Mouse (Mus musculus) thymus, postnatal 0 days (tissue): ENCODE measurements around the gene Tprkb. TPM values are rescaled to one million over a fixed set of nuclear protein-coding genes. Genes with fewer than 3 reads are reported as not detected.
"Not testable (repeated sequence)": the region's sequence is repeated elsewhere in the genome, so short reads cannot be mapped to it uniquely, and the experiment has no call there.

Experiments used
- DNase-seq: peaks from one replicate; pipeline ENCODE4 v3.0.0-alpha.2; 2015; ENCODE audit warnings: low spot score
- polyA plus RNA-seq: library from polyadenylated mRNA; unstranded; fragments of >200 nt; fragmentation: Nextera tagmentation; extraction: Ambion mirVana; gene quantifications from 2 replicates; pipeline ENCODE4 v1.2.1, GENCODE M21; 2015

Tprkb gene
- polyA plus RNA-seq: 33.6 and 44.3 TPM in 2 replicates

DNA sequence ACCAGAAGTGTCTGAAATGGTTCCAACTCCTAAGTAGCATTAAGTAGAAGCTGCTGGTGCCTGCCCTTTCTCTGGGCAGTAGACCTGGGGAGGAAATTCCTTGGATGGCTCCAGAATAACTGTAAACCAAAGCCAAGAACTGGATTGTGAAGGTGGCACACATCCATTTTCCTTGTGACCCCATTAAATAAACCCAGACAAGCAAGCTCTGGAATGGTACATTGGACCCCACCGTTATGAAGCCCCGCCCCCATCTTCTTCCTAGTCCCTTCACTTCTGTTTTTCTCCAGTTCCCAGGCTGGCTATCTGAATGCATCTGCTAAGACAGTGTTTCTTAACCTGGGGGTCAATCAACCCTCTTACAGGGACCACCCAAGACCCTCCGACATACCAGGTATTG lies at the start of gene Tprkb:
Tprkb (plus strand) TSS at position 279 of the 400 bp plus-strand sequence.
- DNase-seq: no peak

DNA sequence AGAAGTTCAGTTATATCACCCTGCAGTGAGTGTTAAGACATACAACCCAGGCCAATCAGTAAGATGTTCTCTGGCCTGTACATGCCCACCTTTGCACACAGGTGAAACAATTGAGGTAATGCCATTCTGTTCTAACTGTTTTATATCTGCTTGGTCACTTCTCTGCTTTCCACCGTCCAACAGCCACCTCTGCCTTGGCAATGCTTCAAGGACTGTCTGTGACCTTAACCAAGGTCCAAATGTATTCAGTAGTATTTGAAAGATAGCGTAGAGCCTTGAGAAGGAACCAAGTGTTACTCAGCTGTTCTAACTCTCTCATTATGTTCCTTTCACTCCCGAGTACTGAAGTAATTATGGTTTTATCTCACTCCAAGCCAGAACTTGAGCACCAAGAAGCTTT lies 49.1 kb upstream of the Tprkb start:
- no peak for DNase-seq

DNA sequence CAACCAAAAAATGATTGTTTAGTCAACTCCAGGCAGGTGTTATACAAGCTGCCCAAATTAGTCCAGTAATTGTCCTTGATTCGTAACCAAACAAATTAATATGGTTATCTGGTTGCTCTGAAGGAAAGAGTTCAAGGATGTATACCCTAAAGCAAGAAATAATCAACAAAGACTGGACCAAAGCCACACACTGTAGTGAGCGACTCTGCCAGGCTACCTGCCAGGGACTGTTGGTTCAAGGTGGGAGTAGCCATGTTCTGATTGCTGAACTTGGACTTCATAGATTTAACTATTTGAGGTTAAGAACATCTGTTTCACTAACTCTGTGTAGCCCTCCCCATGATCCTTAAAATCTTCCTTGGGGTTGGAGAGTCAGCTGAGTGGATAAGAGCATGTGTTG lies 48.5 kb upstream of the Tprkb start:
- DNase-seq: no peak

DNA sequence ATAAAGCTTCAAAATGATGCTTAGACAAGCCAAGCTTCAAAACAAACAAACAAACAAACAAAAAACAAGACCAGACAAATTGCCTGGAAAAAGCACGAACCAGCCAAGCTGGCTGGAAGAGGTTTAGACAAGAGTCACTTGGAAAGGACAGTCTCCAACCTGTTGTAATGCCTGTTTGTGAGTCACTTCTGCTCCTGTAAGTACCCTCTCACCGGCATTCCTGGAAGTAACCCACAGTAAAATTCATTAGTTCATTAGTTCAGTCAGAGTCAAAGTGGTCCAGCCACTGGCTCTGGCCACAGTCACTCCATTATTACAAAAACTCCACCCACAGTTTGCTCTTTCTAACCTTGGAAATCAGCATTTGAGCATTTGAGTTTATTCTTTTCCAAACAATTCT lies 47.8 kb upstream of the Tprkb start:
- DNase-seq: no peak

DNA sequence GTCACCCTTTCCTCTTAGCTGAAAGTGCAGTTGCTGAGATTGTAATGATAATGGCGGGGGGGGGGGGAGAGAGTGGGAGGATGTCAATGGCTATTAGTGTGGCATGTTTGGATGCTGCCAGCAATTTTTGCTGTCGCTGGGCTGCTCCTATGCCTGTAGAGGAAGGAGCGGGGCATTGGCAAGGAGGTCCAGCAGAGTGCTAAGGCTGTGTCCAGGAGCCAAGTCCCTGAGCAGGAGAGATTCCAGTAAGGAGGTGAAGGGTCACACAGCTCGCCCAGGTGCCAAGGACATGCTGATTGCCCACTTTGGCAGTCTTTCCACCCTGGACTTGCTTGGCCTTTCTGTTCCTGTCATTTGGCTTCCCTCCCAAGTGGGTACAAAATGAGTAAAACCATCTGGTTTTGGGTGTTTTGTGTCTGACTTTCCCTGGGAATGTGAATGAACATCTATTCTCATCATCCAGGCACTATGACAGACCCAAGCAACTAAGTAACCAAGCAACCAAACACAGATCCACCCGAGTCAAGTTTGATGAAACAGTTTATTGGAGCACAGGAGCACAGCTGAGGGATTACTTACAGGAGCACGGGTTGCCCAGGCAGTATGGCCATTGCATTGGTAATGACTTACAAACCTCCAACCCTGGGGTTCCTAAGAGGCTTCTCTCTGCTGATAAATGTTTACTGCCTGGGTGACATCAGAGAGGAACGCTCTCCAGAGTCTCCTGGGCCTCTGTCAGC lies 46.6 kb upstream of the Tprkb start:
- DNase-seq: not testable (repeated sequence)

DNA sequence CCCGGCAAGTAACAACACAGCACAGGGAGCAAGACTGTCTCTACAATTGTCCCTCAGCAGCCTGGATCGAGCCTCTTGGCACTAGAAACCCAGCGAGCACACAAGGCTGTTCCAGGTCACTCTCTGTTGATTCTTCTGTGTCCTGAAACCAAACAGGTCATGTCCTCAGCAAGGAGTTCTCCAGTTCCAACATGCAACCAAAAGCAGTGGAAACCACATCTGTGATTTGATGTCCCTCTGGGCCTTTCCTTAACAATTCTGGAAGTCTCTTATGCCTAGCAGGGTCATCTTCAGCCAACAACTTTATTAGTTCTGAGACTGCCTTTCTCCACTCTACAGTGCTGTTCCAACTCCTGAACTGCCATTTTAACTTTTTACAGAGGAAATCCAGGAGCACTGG lies 45.5 kb upstream of the Tprkb start:
- DNase-seq: not testable (repeated sequence)

DNA sequence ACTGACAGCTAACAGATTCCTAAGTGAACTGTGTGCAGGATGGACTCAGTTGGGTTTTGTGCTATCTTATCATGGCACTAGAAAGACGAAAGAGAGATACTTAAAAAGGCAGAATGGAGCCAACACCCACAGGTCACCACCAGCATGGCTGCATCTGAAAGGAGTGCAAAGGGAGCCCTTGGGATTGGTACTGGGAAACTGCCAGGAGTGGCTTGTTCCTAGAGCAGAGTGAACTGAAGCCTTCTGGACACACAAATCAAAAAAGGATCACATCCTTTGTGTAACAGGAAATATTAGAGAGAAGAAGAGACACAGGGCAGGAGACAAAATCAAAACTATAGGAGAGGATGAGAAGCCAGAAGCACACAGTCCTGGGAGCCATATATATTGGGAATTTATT lies 44.7 kb upstream of the Tprkb start:
- DNase-seq: not testable (repeated sequence)

DNA sequence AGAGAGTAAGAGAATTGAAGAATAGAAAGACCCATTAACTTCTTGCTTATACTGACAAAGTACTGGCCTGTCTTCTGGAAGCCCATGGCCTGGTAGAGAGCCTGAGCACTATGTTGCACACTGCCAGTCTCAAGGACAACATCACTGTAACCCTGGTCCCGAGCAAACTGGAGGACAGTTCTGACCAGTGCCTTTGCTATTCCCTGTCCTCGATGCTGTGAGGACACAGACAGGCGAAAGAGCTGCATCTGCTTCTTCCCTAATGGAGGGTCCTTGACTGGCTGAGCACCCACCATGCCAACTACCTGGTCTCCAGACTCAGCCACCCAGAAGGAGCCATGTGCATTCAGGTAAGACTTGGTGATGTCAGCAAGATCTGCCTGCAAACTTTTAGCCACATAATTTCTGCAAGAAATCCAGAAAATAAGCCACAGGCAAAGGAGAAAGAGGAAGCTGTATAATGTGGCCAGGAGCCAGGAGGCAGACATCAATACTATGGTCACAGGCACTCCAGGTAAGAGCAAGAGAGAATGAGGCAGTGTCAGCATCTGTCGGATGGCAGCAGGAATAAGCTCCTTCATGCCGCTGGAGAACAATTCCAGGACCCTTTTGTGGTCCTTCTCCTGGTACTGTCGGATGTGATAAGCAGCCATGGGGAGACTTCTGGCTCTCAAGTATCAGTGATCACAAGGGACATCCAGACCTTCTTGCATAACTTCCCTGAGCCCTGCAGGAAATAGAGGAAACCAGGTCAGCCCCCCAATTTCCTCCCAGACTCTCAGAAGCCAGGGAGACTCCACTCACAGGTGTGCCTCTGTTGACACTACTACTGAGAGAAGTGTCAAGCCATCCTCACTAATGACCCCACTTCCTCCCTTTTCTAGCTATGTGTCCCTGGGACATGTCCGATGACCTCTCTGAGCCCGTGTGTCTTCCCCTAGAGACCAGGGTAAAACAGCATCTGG lies 43.7 kb upstream of the Tprkb start:
- DNase-seq: no peak

DNA sequence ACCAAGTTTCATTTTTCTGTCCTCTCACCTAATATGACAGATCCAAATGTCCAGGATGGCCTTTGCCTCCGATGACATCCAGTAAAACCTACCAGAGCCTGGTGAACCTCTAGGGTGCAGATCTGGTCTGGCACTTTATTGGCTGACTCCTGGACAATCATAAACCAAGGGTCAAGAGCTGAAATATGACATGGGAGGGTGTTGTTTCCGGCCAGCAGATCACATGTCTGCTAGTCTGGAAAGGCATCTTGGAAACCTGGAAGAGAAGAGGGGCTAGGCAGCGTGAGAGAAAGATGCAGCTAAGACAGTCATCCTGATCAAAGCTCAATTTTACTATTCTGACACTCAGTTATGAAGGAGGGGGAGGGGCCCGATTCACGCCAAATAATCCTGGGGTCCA lies 42.7 kb upstream of the Tprkb start, which contains the start of gene Nat8f2:
Nat8f2 (minus strand) TSS at position 153 of the 400 bp plus-strand sequence.
- DNase-seq: not testable (repeated sequence)

DNA sequence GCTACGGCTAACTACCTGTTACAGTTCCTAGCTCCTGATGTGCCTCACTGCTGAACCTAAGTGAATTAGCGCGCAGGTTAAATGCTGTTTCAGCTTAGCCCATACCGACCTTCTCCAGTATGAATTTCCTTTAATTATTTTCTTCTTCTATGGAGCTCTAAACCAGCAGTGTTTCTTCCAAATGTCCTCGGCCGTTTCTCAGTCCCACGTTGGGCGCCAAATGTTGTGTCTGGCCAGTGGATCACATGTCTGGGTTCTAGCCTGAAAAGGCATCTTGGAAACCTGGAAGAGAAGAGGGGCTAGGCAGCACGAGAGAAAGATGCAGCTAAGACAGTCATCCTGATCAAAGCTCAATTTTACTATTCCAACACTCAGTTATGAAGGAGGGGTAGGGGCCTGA lies 28.4 kb upstream of the Tprkb start:
- DNase-seq: not testable (repeated sequence)

DNA sequence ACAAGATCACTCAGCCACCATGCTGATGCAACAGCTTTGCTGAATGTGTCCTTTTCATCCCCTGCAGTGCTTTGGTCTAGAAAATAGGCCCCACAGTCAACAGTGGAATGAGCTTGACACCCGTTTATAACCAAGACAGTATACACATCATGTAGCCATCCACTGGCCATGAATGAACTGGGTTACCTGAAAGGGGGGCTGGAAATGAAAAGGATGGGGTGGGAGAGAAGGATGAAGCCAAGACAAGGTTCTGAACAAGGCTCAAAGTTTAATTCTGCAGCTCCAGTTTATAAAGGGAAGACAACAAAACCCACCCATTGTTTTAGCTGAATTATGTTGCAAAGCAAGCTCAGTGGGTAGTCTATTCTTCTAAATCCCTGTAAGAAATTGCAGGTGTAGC lies 27.4 kb upstream of the Tprkb start:
- DNase-seq: no peak

DNA sequence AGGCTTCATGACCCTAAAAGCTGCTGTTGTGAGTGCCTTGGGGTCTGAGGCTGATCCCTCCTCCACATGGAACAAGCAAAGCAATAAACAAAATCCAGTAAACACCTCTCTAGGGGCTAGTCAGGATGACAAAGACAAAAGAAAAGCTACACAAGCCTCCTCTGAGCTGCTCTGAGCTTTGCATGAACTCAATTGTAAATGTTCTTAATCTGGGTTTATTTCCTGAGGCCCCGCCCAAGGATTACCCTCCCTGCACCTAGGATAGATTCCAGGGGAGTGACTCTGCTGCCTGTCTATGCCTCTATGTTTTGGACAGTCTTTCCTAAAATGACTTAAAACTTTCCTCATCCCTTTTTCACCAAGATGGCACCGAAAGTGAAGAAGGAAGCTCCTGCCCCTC lies 22.7 kb upstream of the Tprkb start:
- DNase-seq: no peak

DNA sequence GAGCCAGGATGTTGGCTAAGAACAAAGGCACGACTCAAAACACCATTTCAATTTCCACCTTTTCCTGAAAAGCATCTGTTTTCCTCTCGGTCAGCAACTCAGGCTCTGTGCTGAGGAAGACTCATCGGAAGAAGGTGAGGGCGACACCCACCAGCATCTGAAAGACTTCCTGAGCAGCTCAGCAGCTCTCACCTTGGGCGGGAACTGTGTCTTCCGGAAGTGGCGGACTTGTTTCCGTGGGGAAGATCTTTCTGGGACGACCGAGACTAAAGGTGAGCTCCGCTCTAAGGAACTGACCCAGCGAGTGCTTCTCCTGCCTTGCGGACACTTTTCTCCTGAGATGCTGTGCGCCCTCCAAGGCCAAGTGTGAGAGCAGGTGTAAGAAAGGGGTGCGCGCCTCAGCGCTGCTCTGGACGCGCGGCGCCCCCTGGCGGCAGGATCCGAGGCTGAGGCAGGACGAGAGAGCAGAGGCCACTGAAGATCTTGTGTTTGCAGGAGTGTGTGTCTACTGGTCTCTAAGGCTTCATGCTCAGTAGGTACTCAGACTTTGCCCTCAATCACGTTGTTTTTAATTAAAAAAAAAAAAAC lies 16.5 kb upstream of the Tprkb start:
- peak; percentile 5 for DNase-seq

DNA sequence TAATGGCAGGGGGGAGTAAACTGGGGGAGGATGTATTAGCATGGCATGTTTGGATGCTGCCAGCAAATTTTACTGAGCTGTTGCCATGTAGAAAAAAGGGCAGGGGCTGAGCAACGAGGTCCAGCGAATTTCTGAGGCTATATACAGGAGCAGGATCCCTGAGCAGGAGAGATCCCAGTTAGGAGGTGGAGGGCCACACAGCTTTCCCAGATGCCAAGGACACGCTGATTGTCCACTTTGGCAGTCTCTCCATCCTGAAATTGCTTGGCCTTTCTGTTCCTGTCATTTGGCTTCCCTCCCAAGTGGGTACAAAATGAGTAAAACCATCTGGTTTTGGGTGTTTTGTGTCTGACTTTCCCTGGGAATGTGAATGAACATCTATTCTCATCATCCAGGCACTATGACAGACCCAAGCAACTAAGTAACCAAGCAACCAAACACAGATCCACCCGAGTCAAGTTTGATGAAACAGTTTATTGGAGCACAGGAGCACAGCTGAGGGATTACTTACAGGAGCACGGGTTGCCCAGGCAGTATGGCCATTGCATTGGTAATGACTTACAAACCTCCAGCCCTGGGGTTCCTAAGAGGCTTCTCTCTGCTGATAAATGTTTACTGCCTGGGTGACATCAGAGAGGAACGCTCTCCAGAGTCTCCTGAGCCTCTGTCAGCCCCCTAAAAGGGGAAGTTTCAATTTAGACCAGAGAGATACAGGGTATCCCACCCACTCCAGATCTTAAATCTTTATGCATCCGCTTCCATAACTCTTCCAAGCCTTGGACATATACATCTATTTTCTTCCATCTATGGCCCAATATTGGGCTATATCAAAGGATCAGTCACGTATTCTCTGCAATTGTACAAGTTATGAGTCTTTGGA lies 12.8 kb upstream of the Tprkb start:
- DNase-seq: not testable (repeated sequence)

DNA sequence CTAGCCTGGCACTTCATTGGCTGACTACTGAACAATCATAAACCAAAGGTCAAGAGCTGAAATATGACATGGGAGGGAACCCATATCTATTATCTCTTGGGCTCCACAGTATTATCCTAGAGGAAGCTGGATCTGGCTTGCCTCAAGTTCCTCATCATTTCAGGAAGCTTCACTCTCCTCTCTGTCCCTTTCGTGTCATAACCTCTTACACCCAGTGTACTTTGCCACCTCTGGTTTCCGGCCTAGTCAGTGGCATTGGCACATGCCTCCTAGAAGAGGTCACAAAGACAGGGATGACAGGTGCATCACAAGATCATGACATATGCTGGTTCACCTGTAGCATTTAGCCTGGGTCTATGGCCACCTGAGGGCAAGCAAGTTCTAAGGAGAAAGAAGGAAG lies 9.4 kb upstream of the Tprkb start:
- no peak for DNase-seq

DNA sequence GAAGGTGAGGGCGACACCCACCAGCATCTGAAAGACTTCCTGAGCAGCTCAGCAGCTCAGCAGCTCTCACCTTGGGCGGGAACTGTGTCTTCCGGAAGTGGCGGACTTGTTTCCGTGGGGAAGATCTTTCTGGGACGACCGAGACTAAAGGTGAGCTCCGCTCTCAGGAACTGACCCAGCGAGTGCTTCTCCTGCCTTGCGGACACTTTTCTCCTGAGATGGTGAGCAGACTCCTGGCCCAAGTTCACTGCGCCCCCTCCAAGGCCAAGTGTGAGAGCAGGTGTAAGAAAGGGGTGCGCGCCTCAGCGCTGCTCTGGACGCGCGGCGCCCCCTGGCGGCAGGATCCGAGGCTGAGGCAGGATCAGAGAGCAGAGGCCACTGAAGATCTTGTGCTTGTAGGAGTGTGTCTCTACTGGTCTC lies 7.0 kb upstream of the Tprkb start, which contains the start of gene Nat8f4:
Nat8f4 (minus strand) TSS at position 243 of the 420 bp plus-strand sequence.
- peak; percentile 65 for DNase-seq

DNA sequence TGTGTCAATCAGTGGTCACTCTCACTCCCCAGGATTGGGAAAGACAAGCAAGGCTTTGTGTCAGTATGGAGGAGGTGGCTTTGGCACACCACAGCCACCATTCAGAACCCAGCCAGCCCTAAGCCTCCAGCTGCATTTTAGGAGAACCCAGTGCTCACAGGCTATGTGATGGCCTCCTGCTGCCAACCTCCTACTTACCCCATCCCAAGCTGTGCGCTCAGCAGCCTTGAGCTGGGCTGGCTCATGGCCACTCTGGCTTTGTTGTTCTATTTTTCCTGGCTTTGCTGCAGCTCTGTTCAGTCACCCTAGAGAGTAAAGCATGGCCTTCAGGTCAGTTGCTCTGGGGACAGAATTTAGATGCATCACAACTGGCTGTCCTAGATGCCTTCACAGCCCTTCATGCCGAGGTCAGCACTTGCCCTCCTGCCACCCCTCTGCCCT lies 4.7 kb upstream of the Tprkb start:
- not testable (repeated sequence) for DNase-seq

DNA sequence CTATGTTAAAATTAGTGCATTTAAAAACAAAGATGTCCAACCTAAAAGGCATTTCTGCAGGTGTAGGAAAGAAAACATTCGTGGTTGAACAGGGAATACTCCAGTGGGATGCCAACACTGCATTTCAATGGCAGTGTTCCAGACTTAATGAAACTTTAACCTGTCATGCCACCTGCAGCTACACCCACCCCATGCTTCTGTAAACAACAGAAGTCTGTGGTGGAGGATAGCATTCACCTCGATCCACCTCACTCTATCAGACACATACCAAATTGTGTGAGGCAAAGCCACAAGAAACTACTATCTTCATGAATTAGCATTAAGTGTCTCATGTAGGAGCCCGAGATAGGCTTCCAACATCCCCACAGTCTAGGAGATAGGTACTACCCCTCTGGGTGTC lies 3.3 kb upstream of the Tprkb start:
- no peak for DNase-seq

DNA sequence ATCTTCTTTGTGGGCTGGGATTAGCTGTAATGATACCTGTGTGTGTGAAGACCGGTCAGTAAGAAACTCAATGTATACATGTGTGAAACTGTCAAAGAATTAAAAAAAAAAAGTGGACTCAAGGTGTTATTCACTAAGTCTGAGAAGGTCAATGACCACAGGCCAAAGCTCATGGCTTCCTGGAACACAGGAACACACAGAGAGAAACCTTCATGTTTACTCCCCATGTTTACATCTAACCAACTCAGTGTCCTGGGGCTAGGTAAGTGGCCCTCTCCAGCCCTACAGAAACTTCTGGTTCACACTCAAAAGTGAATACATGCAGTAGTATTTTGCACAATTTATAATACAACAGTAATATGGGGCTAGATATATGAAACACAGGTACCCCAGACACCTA lies 2.0 kb upstream of the Tprkb start:
- no peak for DNase-seq

DNA sequence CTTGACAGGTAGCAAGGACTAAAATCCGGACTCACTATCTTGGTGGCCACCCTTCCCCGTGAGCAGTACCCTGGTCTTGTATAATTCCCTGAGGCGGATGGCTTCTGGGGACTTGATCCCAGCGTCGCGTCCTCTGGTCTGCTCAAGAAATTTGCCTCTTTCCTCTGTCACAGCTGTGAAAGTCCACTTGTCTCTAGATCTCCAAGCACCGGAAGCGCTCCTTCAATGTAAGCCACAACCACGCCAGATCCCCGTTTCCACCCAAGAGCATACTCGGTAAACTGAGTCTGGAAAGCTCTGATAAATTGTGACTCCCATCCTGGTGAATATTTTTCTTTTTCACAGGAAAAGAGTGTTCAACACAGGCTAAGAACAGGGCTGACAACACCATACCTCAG lies 3.5 kb downstream of the Tprkb start:
- no peak for DNase-seq
